Mouse (Mus musculus) spleen, adult 2 months (tissue): ENCODE measurements around the gene Fgfr2.

ENCODE experiments used
- CTCF ChIP-seq: fragments of 200-500 bp; IDR thresholded peaks from 2 replicates; pipeline ENCODE4 v1.5.1; 2011; ENCODE audit warnings: mild to moderate bottlenecking, inconsistent platforms; ENCODE audit not compliant: insufficient read depth, insufficient read length, insufficient replicate concordance; ENCODE audit errors: extremely low read depth
- POLR2A ChIP-seq: fragments of 200-500 bp; IDR thresholded peaks from 2 replicates; pipeline ENCODE4 v1.6.1; 2011; ENCODE audit warnings: low read depth, low read length, inconsistent platforms

DNA sequence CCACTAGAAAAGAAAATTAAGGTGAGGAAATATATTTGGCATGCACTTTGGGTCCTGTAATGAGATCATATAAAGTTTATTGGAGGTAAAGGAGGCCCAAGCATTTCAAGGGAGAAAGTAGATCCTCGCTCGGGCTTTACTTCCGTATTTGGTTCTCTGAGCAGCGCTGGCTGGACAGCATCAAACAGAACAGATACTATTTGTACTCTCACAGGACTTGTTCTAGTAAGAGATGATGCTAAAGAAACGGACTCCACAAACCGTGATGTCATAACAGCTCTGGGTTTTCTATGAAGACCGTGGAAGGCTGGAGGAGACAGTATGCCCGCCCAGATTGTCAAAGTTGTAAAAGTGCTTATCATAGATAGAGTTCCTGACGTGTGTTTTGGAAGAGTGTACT is 2595.8 kb downstream of the Fgfr2 start:
- TF ChIP-seq POLR2A, result no peak
- TF ChIP-seq CTCF, result no peak
